Mouse (Mus musculus) regulatory T cell (primary cell): ENCODE results near the gene Aldoart1.

ENCODE experiments used
- in situ Hi-C: fragments of 300-600 bp; cut with MboI, MseI; formaldehyde crosslinking; loops from one replicate; pipeline ENCODE4 v1.15.1; 2025; ENCODE audit warnings: high pct_unique_total_duplicates

Aldoart1 gene

DNA sequence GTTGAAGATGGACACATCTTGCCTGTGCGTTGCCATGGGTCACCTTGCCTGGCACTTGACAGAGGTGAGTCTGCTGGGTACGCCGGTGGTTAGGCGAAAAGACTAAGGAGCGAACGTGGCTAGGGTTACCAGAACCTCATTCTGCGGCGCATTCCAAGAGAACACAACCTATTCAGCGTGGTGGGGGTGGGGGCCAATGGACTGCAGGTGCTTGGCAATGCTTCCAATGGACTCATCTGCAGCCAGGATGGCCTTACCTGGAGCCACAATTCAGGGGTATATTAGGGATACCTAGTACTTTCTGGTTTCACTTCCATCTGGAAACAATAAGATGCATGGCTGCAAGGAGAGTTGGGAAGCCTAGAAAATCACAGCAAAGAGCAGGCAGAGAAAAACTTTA lies at the start of gene Aldoart1:
Aldoart1 (minus strand) TSS at position 101 of the 400 bp plus-strand sequence.
- in situ Hi-C loops: no loop called here

DNA sequence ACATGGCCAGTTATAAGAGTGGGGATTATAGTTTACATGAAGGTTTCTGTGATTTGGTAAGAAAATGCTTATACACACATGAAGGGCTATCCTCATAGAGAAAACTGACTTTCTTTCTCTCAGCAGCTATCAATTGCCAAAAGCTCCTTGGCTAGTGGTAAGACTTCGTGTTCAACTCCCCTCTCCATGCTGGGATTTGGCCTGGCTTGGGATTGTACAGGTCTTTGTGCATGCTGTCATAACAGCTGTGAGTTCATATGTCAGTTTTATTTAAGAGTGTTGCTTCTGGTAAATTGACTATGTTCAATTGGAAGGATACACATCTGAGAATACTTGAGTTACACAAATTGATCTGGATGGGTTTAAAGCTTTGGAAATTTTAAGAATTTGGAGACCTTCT lies 49.1 kb upstream of the Aldoart1 start:
- in situ Hi-C loops: loop anchor here (10.0 kb wide), 1 partner anchor 513 kb away; no protein-coding TSS in a partner anchor

DNA sequence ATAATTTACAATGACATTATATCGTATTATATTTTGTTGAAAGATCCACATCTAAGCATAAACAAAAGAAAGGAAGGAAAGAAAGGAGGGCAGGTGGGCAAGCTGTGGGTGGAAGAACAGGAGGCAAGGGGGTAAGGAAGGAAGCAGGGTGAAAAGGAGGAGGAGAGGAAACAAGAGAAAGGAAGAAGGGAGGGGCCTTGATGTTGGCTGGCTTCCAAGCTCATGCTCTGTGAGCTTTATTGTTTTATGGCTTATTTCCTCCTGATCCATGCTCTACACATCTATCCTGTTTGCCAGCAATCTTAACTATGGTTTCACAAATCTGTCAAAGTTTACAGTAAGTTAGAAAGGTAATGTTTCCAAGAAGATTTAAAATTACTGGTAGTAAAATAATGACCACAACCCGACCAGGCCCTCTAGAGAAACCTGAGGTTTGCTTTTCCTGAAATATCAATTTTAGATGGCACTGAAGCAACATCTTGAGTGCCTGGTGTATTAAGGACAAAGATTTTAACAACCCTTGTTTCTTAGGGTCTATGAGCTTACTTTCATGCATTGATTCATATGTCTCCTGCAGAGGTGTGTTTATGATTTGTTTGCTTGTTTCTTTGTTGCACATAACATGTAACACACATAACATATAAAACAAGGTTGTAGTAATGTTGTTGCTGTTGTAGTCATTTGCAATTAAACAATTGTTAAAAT lies 13.1 kb upstream of the Aldoart1 start:
- in situ Hi-C loops: no loop called here

DNA sequence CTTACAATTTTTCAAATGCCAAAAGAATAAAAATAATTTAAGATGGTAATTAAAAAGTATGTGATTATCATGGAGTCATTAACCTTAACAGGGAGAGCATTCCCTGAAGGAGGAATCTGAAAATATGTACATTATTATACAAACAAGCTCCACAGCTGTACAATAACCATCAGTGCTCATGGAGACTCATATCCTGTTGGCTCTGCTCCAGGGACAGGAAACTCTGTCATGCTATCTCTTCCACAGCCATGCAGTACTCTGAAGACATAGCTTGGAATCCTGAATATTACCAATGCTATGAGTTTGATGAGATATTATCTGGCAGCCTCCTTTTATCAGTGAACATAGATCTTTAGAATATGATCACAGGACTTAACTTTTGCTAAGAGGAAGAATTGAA lies 8.2 kb downstream of the Aldoart1 start:
- in situ Hi-C loops: no loop called here

DNA sequence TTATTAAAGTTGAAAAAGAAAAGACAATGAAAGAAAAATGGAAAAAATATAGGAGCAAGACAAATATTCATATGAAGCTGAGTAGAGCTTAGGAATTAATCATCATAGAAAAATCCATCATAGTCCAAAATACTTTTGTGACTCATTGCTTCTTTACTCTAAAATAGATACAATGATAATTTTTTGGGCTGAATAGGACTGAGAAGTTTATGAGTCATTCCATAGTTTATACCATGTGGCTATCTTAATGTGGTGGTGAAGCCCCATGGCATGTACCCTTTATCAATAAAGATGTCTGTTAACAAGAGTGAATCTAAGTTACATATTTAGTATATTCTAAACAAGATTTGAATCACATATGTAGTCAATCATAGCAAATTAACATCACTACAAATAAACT lies 9.4 kb downstream of the Aldoart1 start:
- in situ Hi-C loops: no loop called here

DNA sequence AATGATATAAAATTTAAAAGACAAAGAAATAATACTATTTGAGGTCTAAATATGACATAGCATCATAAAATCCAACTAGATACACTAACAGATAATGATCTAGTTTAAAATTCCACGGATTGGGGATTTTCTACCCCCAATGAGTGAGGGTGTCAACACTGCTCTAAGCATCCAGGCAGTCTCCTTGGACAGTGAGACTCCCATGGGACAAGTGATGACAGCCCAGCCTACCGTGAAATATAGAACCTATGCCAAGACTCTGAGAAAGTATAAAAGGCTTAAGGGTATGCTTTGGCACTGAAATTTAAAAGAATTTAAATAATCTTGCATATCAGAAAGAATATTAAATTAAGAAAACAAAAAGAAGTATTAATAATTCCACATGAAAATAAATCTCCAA lies 16.0 kb downstream of the Aldoart1 start:
- in situ Hi-C loops: no loop called here

DNA sequence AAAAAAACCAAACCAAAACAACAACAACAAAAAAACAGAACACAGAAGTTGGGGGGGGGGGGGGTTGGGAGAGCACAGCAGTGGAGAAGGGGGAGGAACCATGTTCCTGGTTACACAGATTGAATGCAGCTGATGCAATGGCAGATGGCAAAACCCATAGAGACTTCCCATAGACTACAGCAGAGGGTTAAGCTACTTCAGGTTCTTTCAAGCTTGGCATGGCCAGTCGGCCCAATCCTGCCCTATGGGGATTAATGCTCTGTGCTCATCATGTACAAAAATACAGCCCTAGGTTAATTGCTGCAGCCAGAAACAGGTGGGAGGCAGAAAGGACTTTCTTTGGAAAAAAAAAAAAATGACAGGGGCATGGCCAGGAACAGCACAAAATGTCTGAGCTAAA lies 17.0 kb downstream of the Aldoart1 start:
- in situ Hi-C loops: no loop called here

DNA sequence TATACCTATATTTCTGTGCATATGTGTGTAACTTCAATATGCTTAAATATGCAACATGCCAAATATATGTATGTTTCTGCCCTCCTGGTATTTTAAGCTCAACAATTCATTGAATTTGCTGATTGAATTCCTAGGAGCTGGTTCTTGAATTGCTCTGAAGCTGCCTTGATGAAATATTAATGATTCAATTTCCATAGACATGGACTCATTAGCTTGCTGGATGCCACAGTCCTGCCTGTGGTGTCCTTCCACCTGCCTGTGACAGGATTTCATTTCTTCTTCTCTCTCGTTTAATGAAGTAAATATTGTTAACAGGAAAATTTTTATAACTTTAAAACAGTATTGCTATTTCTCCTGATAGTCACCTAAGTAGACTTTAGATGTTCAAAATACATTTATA lies 51.6 kb downstream of the Aldoart1 start:
- in situ Hi-C loops: no loop called here
